Mouse (Mus musculus) forebrain, embryonic 16.5 days (tissue): ENCODE measurements around the gene Carf. TPM values are rescaled to one million over a fixed set of nuclear protein-coding genes. Genes with fewer than 3 reads are reported as not detected.
"Not testable (repeated sequence)": the region's sequence is repeated elsewhere in the genome, so short reads cannot be mapped to it uniquely, and the experiment has no call there.

Experiments used
- ATAC-seq: fragments of 200-750 bp; cut with Nextera tagmentation; 2 replicates; pipeline ENCODE4 v1.8.0; 2017; ENCODE audit warnings: mild to moderate bottlenecking, moderate library complexity
- H3K27ac ChIP-seq: fragments of 300-500 bp; sonication (generic); 2 replicates; pipeline ENCODE4 v1.5.1; 2014; ENCODE audit warnings: low read length, control low read depth
- H3K27me3 ChIP-seq: fragments of 300-500 bp; sonication (generic); replicated peaks from 2 replicates; pipeline ENCODE4 v1.6.1; 2014; ENCODE audit warnings: low read length; ENCODE audit not compliant: control insufficient read depth, insufficient read depth
- H3K36me3 ChIP-seq: fragments of 300-500 bp; sonication (generic); 2 replicates; pipeline ENCODE4 v1.6.1; 2014; ENCODE audit not compliant: control insufficient read depth, insufficient read depth
- H3K4me1 ChIP-seq: fragments of 300-500 bp; sonication (generic); replicated peaks from 2 replicates; pipeline ENCODE4 v1.6.1; 2014; ENCODE audit warnings: low read length; ENCODE audit not compliant: control insufficient read depth, insufficient read depth
- H3K4me2 ChIP-seq: fragments of 300-500 bp; sonication (generic); 2 replicates; pipeline ENCODE4 v1.6.1; 2014; ENCODE audit warnings: mild to moderate bottlenecking, low read length, control low read depth
- H3K4me3 ChIP-seq: fragments of 300-500 bp; sonication (generic); replicated peaks from 2 replicates; pipeline ENCODE4 v1.5.1; 2014; ENCODE audit warnings: mild to moderate bottlenecking, low read length, control low read depth
- H3K9ac ChIP-seq: fragments of 300-500 bp; sonication (generic); replicated peaks from 2 replicates; pipeline ENCODE4 v1.6.1; 2014; ENCODE audit warnings: low read depth, low read length, control low read depth
- H3K9me3 ChIP-seq: fragments of 300-500 bp; sonication (generic); 2 replicates; pipeline ENCODE4 v1.6.1; 2016; ENCODE audit warnings: low read length; ENCODE audit not compliant: control insufficient read depth
- WGBS: fragments of 180-500 bp; shearing (Covaris S2); extraction: QIAGEN DNeasy Blood & Tissue Kit; methylation state at CpG from one replicate; pipeline ENCODE4 v1.1.7; 2014; 5-methylcytosine and 5-hydroxymethylcytosine counted together
- polyA plus RNA-seq: library from polyadenylated mRNA; unstranded; fragments of >200 nt; fragmentation: Nextera tagmentation; extraction: Ambion mirVana; gene quantifications from 2 replicates; pipeline ENCODE4 v1.2.1, GENCODE M21; 2015

Gene Carf
- 6.9 and 9.3 TPM in 2 replicates for polyA plus RNA-seq

DNA sequence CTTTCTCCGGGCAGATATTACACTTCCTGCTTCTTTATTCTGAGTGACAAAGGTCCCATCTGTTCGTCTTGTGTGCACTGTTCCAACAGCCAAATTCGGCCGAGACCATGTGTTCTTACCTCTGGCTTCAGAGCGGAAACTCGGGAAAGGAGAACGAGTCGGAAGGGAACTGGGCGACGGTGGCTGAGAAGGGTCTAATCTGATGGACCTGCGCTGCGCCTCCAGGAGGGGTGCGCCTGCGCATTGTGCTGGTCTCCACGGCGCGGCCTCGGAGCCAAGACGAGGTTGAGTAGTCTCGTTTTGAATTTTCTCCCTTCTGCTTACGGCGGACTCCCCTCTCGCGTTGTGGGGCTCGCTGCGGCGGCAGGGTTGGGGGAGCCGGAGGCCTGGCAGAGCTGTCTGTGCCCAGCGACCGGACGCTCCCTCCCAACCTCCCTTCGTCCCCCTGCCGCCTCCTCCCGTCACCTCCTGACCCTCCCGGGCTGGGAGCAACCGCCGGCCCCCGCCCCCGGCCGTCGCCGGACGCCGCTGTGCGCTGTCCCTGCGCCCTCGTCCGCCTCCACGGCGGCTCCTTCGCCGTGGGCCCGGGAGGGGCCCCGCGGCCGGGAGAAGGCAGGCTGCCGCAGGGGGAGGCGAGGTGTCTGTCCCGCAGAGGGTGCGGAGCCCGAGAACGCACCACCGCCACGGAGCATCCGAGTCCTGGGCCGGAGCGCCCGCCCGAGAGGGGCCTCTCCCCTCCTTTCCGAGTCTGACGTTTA lies at the start of gene Carf, which contains the start of gene Wdr12:
TSS of gene Carf (plus strand) at position 224 of the 758 bp plus-strand sequence.
TSS of gene Wdr12 (minus strand) at position 622 of the 758 bp plus-strand sequence.
- peak; percentile 97 for ATAC-seq
- WGBS = under 1% methylated on average over 62 of the region's 71 CpGs
- peak within 1 kb of the TSS; percentile 99 for H3K9ac ChIP-seq
- peaks cover 11% of the 10 kb centered on the region for H3K4me1 ChIP-seq
- peak within 1 kb of the TSS; percentile 98 for H3K27ac ChIP-seq
- H3K9me3 ChIP-seq = no peaks in the 10 kb centered on the region
- H3K27me3 ChIP-seq = no peaks in the 10 kb centered on the region
- H3K36me3 ChIP-seq = peaks cover 4% of the 10 kb centered on the region; the same call in 1 of the 2 replicates
- H3K4me3 ChIP-seq = peak within 1 kb of the TSS; percentile 94
- H3K4me2 ChIP-seq = peak within 1 kb of the TSS; percentile 76

DNA sequence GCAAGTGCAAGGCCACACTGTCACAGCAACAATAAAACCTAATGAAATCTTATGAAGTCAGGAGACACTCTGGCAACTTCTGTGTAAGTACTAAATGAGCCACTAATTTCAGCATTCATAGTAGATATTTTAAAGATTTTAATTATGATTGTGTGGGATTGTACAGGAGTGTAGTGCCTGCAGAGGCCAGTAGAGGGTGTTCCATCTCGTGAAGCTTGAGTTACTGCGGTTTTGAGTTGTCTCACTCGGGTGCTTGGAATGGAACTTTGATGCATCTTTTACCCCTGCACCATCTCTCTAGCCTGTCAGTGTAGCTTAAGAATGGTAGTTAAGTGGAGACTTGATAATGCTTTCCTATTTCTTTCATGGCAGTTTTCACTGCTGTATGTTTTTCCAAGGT lies 43.4 kb upstream of the Carf start:
- no peak for ATAC-seq
- no peak overlapping the region for H3K27ac ChIP-seq
- WGBS = 42% methylated on average over 3 of the region's 3 CpGs

DNA sequence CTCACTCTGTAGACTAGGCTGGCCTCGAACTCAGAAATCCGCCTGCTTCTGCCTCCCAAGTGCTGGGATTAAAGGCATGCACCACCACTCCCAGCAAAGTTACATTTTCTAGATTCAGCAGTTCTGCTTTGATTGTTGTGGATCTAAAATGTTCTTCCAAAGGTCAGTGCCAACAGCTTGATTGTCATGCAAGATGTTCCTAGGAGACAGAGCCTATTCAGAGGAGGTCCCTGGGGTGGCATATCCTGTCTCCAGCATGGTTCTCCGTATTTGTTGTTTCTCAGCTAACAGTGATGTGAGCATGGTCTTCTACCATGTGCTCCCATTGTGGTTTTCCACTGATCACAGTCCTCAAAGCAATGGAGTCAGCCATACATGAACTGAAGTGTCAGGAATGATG lies 41.7 kb upstream of the Carf start:
- H3K4me2 ChIP-seq = no peak overlapping the region
- no peaks in the 10 kb centered on the region for H3K27me3 ChIP-seq
- no peaks in the 10 kb centered on the region for H3K36me3 ChIP-seq
- H3K4me1 ChIP-seq = no peaks in the 10 kb centered on the region
- H3K9ac ChIP-seq = no peak overlapping the region
- 85% methylated on average over 3 of the region's 3 CpGs for WGBS
- H3K4me3 ChIP-seq = no peak overlapping the region
- no peaks in the 10 kb centered on the region for H3K9me3 ChIP-seq
- no peak for ATAC-seq
- H3K27ac ChIP-seq = no peak overlapping the region

More for the DNA sequence above, 43.4 kb upstream of the Carf start:
- H3K4me2 ChIP-seq = no peak overlapping the region
- no peaks in the 10 kb centered on the region for H3K27me3 ChIP-seq
- H3K9ac ChIP-seq = no peak overlapping the region
- H3K9me3 ChIP-seq = no peaks in the 10 kb centered on the region
- H3K4me3 ChIP-seq = no peak overlapping the region
- no peaks in the 10 kb centered on the region for H3K36me3 ChIP-seq
- no peaks in the 10 kb centered on the region for H3K4me1 ChIP-seq

DNA sequence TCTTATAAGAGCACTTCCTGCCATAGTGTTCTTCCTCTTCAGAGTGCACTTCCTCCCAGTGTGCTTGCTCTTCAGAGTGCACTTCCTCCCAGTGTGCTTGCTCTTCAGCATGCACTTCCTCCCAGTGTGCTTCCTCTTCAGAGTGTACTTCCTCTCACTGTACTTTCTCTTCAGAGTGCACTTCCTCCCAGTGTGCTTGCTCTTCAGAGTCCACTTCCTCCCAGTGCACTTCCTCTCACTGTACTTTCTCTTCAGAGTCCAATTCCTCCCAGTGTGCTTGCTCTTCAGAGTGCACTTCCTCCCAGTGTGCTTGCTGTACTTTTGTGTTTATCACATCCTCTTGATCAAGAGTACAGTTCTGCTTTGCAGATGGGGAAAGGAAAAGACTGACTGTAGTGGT lies 27.3 kb upstream of the Carf start:
- not testable (repeated sequence) for H3K9me3 ChIP-seq, H3K9ac ChIP-seq, H3K36me3 ChIP-seq, ATAC-seq, H3K4me3 ChIP-seq, H3K4me2 ChIP-seq, H3K4me1 ChIP-seq, H3K27me3 ChIP-seq, H3K27ac ChIP-seq

DNA sequence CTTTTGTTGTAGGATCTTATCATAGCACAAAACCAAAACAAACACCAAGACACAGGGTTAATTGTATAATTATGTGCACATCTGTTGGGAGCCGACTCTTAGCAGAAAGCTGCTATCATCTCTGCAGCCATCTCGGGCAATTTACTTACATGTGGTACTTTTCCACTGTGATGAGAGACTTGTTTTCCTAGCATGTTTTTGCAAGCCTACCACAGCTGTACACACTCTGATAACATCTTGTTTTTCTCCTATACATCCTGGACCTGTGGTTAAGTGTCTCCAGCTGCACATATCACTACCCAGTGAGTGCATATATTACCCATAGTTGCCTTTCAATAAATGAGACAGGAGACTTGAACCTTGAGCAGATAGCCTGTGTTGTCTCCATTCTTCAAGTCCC lies 23.1 kb upstream of the Carf start:
- H3K4me3 ChIP-seq = no peak overlapping the region
- no peak overlapping the region for H3K27ac ChIP-seq
- no peaks in the 10 kb centered on the region for H3K4me1 ChIP-seq
- 73% methylated on average over 2 of the region's 2 CpGs for WGBS
- no peak overlapping the region for H3K9ac ChIP-seq
- ATAC-seq = no peak
- H3K36me3 ChIP-seq = no peaks in the 10 kb centered on the region
- H3K27me3 ChIP-seq = no peaks in the 10 kb centered on the region
- H3K4me2 ChIP-seq = no peak overlapping the region
- H3K9me3 ChIP-seq = no peaks in the 10 kb centered on the region

DNA sequence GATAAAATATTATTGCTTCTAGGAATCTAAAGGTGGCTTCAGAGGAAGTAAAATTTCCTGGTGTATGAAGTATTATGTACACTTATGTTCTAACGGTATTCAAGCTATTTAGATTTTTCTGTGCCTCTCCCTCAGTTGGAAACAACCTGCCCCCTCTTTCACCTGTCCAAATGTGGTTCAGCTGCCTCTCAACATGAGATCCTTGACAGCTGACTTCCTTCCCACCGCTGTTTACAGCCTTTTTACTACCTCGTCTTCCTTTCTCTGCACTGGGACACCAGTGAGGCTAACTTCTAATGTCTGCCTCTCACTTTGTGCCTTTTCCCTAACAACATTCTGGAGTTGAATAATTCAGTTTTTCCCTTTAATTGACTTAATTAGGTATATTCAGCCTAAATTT lies 22.5 kb upstream of the Carf start:
- ATAC-seq = no peak
- H3K4me2 ChIP-seq = no peak overlapping the region
- H3K9ac ChIP-seq = no peak overlapping the region
- peaks cover 2% of the 10 kb centered on the region; the same call in 1 of the 2 replicates for H3K36me3 ChIP-seq
- H3K27me3 ChIP-seq = no peaks in the 10 kb centered on the region
- H3K4me3 ChIP-seq = no peak overlapping the region
- no peaks in the 10 kb centered on the region for H3K9me3 ChIP-seq
- WGBS = 81% methylated on average over 3 of the region's 3 CpGs
- no peaks in the 10 kb centered on the region for H3K4me1 ChIP-seq
- H3K27ac ChIP-seq = no peak overlapping the region

DNA sequence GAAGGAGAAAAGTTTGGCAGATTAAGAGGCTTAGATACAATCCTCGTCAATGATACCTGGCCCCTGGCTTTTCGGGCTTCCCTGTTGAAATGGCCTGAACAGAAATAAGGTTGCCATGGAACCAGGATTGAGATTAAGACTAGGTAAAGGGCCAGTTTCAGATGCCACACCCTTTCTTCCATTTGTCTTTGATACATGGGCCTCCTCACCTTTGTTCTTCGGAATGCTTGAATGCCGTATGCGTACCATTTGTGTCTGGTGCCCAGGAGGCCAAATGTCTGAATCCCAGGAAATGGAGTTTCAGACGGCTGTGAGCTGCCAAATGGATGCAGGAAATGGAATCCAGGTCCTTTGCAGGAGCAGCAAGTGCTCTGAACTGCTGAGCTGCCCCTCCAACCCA lies 21.6 kb upstream of the Carf start:
- WGBS = 86% methylated on average over 6 of the region's 6 CpGs
- no peak for ATAC-seq

DNA sequence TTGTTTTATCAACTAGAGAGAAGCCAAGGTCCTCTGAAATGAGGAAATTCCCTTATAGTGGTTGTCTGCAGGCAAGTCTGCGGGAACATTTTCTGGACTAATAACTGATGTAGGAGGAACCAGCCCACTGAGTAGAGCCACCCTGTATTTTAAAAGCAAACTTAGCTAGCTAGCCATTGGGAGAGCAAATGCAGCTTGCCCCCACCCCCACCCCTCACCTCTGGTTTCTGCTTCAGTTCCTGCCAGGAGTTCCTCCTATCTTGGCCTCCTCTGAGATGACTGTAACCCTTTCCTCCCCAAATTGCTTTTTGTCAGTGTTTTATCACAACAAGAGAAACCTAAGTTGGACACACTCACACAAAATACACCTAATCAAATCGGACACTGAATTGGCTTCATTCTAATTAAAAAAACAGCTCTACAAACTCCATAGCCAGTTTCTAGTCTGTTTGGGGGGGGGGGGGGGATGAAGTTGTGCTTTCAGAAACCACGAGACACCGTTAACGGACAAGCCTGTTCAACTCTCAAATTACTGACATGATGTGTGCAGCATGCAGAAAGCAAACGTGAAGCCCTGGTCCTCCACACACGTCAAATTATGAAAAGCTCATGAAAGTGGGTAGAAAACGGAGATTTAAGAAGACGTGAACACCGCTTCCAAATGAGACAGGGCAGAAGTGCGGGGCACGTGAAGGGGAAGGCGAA lies 1.3 kb upstream of the Carf start:
- peaks cover 6% of the 10 kb centered on the region for H3K36me3 ChIP-seq
- 9% methylated on average over 13 of the region's 13 CpGs for WGBS
- H3K9ac ChIP-seq = peak overlapping the region; percentile 49; the same call in 1 of the 2 replicates
- H3K9me3 ChIP-seq = no peaks in the 10 kb centered on the region
- H3K27ac ChIP-seq = no peak overlapping the region
- H3K4me2 ChIP-seq = peak overlapping the region; percentile 76
- ATAC-seq = no peak
- H3K4me3 ChIP-seq = peak overlapping the region; percentile 94
- H3K4me1 ChIP-seq = peaks cover 11% of the 10 kb centered on the region
- H3K27me3 ChIP-seq = no peaks in the 10 kb centered on the region

More for the DNA sequence above, 21.6 kb upstream of the Carf start:
- Histone ChIP-seq H3K9me3 (no peaks in the 10 kb centered on the region), H3K27me3 (no peaks in the 10 kb centered on the region), H3K9ac (no peak overlapping the region), H3K4me1 (no peaks in the 10 kb centered on the region), H3K4me3 (no peak overlapping the region), H3K36me3 (peaks cover 2% of the 10 kb centered on the region; the same call in 1 of the 2 replicates), H3K4me2 (no peak overlapping the region), H3K27ac (no peak overlapping the region)

DNA sequence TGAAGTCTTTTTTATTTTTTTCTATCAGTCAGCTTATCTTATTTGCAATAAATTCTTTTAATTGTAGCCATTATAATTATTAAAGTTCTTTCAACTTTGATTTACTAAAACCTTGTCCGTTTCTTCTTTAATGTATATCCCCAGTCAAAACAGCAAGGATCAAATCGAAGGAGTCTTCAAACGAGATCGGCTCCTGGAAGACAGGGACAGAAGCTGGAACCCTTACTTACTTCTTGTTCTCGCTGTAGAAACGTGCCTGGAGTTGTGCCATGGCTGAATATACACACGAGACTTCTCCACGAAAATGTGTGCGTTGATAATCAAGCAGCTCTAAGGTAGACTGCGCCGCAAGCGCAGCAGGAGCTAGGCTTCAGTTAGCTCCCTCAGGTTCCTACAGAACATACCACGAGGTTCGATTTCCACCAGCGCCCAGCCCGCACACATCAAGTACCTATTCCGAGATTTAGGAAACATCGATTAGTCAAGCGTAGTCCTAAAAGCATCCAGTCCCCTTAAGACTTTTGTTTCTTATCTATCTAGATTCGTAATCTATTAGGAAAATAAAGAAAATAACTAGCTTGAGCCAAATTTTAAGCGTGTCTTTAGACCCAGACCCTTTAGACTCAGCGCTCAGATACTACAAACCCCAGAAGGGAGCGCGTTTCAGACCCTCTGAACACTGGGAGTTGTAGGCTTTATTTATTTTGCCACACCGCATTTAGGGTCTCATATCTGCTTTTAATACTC lies 597 bp upstream of the Carf start:
- Histone ChIP-seq H3K4me2 (peak overlapping the region; percentile 76), H3K36me3 (peaks cover 4% of the 10 kb centered on the region), H3K9ac (peak overlapping the region; percentile 60), H3K4me1 (peaks cover 11% of the 10 kb centered on the region), H3K9me3 (no peaks in the 10 kb centered on the region), H3K27ac (peak overlapping the region; percentile 98), H3K27me3 (no peaks in the 10 kb centered on the region), H3K4me3 (peak overlapping the region; percentile 94)
- ATAC-seq = peak; percentile 92
- under 1% methylated on average over 25 of the region's 25 CpGs for WGBS
